Mouse (Mus musculus) C2C12 (cell line): ENCODE measurements around the gene Emc1. TPM values are rescaled to one million over a fixed set of nuclear protein-coding genes. Genes with fewer than 3 reads are reported as not detected.

Source experiments
- H3K27me3 ChIP-seq: one replicate; pipeline ENCODE4 v1.6.1; 2011; ENCODE audit not compliant: control insufficient read depth, insufficient read depth, insufficient read length
- H3K36me3 ChIP-seq: one replicate; pipeline ENCODE4 v1.6.1; 2011; ENCODE audit not compliant: control insufficient read depth, insufficient read depth
- H3K4me3 ChIP-seq: one replicate; pipeline ENCODE4 v1.5.1; 2011; ENCODE audit warnings: mild to moderate bottlenecking, control low read depth; ENCODE audit not compliant: poor library complexity, insufficient read depth, severe bottlenecking
- H3K79me2 ChIP-seq: one replicate; pipeline ENCODE4 v1.6.1; 2011; ENCODE audit not compliant: control insufficient read depth, insufficient read depth
- H3K79me3 ChIP-seq: one replicate; pipeline ENCODE4 v1.6.1; 2011; ENCODE audit warnings: low read depth, control low read depth
- H3ac ChIP-seq: one replicate; pipeline ENCODE3; 2011; ENCODE audit warnings: low read depth; ENCODE audit not compliant: control insufficient read depth, insufficient read length
- CEBPB ChIP-seq: IDR thresholded peaks from one replicate; pipeline ENCODE4 v1.6.1; 2011; ENCODE audit warnings: low read depth, mild to moderate bottlenecking, control low read depth, moderate library complexity
- CTCF ChIP-seq: IDR thresholded peaks from one replicate; pipeline ENCODE4 v1.5.1; 2011; ENCODE audit not compliant: control insufficient read depth, insufficient read depth, insufficient read length
- FOSL1 ChIP-seq: IDR thresholded peaks from one replicate; pipeline ENCODE4 v1.8.0; 2011; ENCODE audit warnings: mild to moderate bottlenecking, low read length; ENCODE audit not compliant: poor library complexity, insufficient read depth, severe bottlenecking
- MAX ChIP-seq: IDR thresholded peaks from one replicate; pipeline ENCODE4 v1.6.1; 2011; ENCODE audit warnings: mild to moderate bottlenecking, control low read depth
- MYOD1 ChIP-seq: IDR thresholded peaks from one replicate; pipeline ENCODE4 v1.6.1; 2011; ENCODE audit warnings: low read depth; ENCODE audit not compliant: control insufficient read depth, insufficient read length
- MYOG ChIP-seq: IDR thresholded peaks from one replicate; pipeline ENCODE4 v1.6.1; 2011; ENCODE audit not compliant: control insufficient read depth, insufficient read length; ENCODE audit errors: extremely low read depth
- USF1 ChIP-seq: IDR thresholded peaks from one replicate; pipeline ENCODE4 v1.6.1; 2011; ENCODE audit warnings: low read depth, mild to moderate bottlenecking, control low read depth, moderate library complexity
- polyA plus RNA-seq: library from polyadenylated mRNA; unstranded; fragments of >200 nt; fragmentation: generic; extraction: Trizol; gene quantifications from one replicate; pipeline ENCODE4 v1.2.1, GENCODE M21; 2012; ENCODE audit warnings: missing spikeins

Gene Emc1
- polyA plus RNA-seq, 1 experiment: 16.7 TPM

DNA sequence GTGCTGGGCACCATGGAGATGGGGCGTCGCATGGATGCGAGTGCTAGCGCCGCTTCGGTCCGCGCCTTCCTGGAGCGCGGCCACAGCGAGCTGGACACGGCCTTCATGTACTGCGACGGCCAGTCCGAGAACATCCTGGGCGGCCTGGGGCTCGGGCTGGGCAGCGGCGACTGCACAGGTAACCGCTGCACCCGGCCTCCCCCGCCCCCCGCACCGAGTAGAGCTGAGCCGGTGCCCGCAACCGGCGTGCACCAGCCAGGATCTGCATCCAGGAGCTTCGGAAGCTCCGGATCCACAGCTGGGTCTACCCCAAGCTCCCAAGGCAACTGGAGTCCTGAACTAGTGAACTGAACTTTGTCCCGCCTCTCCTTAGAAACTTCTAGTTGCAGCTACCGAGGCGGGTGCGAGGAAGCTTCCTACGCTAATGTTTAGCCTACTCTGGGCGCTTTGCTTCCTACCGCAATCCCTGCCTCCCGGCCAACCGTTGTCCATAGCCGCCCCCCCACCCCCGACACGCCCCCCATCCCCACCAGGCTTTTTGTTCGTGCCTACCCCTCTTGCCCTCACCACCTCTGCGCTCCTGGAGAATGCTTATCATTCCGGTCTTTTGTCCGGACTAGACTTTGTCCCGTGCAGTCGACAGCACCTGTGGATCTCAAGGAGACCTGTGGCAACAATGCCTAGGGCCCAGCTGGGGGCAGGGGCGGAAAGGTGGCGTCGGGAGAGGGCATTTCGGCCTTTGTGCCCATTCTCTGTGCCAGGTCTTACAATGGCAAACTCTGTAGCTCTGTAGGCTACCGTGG is 41.3 kb upstream of the Emc1 start:
- Histone ChIP-seq H3K79me2 (no peaks in the 10 kb centered on the region), H3K4me3 (peak overlapping the region; percentile 48), H3K27me3 (no peaks in the 10 kb centered on the region), H3K79me3 (no peaks in the 10 kb centered on the region), H3K36me3 (no peaks in the 10 kb centered on the region), H3ac (peak overlapping the region; percentile 88)
- TF ChIP-seq MAX (no peak), FOSL1 (no peak), CTCF (no peak), MYOD1 (no peak), MYOG (no peak), USF1 (no peak), CEBPB (no peak)

GRCm38 (mm10) chr4:139311707-139312106 is 40.7 kb upstream of the Emc1 start:
- peak overlapping the region; percentile 10 for H3ac ChIP-seq
- no peaks in the 10 kb centered on the region for H3K79me3 ChIP-seq
- H3K4me3 ChIP-seq: no peak overlapping the region
- H3K79me2 ChIP-seq: no peaks in the 10 kb centered on the region
- TF ChIP-seq FOSL1: no peak
- TF ChIP-seq USF1: no peak
- TF ChIP-seq MYOG: no peak
- TF ChIP-seq CTCF: no peak
- TF ChIP-seq MYOD1: no peak
- TF ChIP-seq MAX: no peak
- no peak for TF ChIP-seq CEBPB
- H3K27me3 ChIP-seq: no peaks in the 10 kb centered on the region
- no peaks in the 10 kb centered on the region for H3K36me3 ChIP-seq

DNA sequence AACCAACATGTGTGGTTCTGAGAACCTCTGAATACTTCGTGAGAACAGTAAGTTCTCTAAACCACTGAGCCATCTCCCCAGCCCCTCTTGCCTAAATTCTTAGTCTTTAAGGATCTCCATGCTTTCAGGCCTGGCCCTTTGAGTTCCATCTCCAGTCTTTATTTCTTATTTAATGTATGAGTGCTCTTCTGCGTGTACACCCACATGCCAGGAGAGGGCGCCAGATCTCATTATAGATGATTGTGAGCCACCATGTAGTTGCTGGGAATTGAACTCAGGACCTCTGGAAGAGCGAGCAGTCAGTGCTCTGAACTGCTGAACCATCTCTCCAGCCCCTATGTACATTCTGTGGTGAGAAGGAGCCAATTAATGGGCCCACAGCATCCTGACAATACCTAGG is 39.8 kb upstream of the Emc1 start:
- no peak overlapping the region for H3K4me3 ChIP-seq

GRCm38 (mm10) chr4:139318449-139318848 is 33.9 kb upstream of the Emc1 start:
- Histone ChIP-seq H3K4me3 (no peak overlapping the region), H3K27me3 (no peaks in the 10 kb centered on the region), H3K36me3 (no peaks in the 10 kb centered on the region), H3K79me2 (no peaks in the 10 kb centered on the region), H3ac (no peak overlapping the region), H3K79me3 (no peaks in the 10 kb centered on the region)
- TF ChIP-seq MYOG (no peak), FOSL1 (no peak), MYOD1 (no peak), CEBPB (no peak), MAX (no peak), USF1 (no peak), CTCF (no peak)

More for the DNA sequence above, 39.8 kb upstream of the Emc1 start:
- no peaks in the 10 kb centered on the region for H3K27me3 ChIP-seq
- H3K79me2 ChIP-seq: no peaks in the 10 kb centered on the region
- no peak overlapping the region for H3ac ChIP-seq
- no peak for TF ChIP-seq CEBPB
- no peak for TF ChIP-seq MYOG
- TF ChIP-seq FOSL1: no peak
- TF ChIP-seq MAX: no peak
- H3K36me3 ChIP-seq: no peaks in the 10 kb centered on the region
- no peaks in the 10 kb centered on the region for H3K79me3 ChIP-seq

DNA sequence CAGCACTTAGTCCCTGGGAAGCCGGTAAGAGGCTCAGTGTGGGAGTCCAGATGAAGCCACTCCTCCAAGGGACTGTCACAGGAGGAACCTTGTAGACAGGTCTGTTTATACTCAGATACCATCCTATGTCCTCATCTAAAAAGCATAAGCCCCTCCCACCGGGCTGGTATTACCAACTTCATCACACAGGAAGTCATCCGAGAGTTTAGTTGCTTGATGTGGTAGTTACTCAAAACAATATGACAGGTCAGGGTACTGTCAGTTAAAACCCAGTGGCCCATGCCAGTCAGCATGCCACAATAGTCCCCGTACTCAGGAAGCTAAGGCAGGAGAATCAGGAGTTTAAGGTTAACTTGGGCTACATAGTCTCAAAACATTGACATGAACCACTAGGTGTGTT is 32.6 kb upstream of the Emc1 start:
- H3K79me2 ChIP-seq: no peaks in the 10 kb centered on the region
- no peaks in the 10 kb centered on the region for H3K79me3 ChIP-seq
- no peak overlapping the region for H3ac ChIP-seq
- no peaks in the 10 kb centered on the region for H3K27me3 ChIP-seq
- no peak overlapping the region for H3K4me3 ChIP-seq
- TF ChIP-seq CTCF (no peak), MAX (no peak), USF1 (no peak), CEBPB (no peak)
- no peaks in the 10 kb centered on the region for H3K36me3 ChIP-seq

GRCm38 (mm10) chr4:139330605-139331004 is 21.8 kb upstream of the Emc1 start:
- no peak overlapping the region for H3ac ChIP-seq
- H3K4me3 ChIP-seq: no peak overlapping the region

More at GRCm38 (mm10) chr4:139330605-139331004, 21.8 kb upstream of the Emc1 start:
- Histone ChIP-seq H3K79me2 (no peaks in the 10 kb centered on the region), H3K27me3 (peaks cover 5% of the 10 kb centered on the region), H3K79me3 (no peaks in the 10 kb centered on the region), H3K36me3 (no peaks in the 10 kb centered on the region)
- TF ChIP-seq MYOD1: no peak
- no peak for TF ChIP-seq MYOG
- no peak for TF ChIP-seq MAX
- no peak for TF ChIP-seq FOSL1
- TF ChIP-seq CEBPB: no peak
- no peak for TF ChIP-seq CTCF
- TF ChIP-seq USF1: no peak
